Mouse (Mus musculus) ES-Bruce4 (cell line): ENCODE results near the gene Rbm47.

Experiments used
- CTCF ChIP-seq: IDR thresholded peaks from one replicate; pipeline ENCODE4 v1.8.1; 2011; ENCODE audit warnings: low read depth, low read length
- EP300 ChIP-seq: IDR thresholded peaks from 2 replicates; pipeline ENCODE4 v1.6.1; 2011; ENCODE audit warnings: low read depth, low read length; ENCODE audit not compliant: insufficient read depth
- POLR2A ChIP-seq: IDR thresholded peaks from one replicate; pipeline ENCODE4 v1.8.1; 2011; ENCODE audit warnings: low read length; ENCODE audit not compliant: insufficient read depth

- TF ChIP-seq CTCF (no peak), POLR2A (no peak), EP300 (no peak)
These were observed 105.7 kb downstream of the Rbm47 start for GRCm38 (mm10) chr5:66067219-66067618.
